Mouse (Mus musculus): ENCODE measurements around the gene Fcrl5.

The Fcrl5 gene

GRCm38 (mm10) chr3:87499072-87499471 is 63.5 kb downstream of the Fcrl5 start:
- in situ Hi-C loops (cut with MboI; ENCODE audit: low sequenced_read_pairs): loop anchor here (5.0 kb wide), 1 partner anchor 82 kb away; no protein-coding TSS in a partner anchor

- in situ Hi-C loops (cut with MboI; ENCODE audit: low sequenced_read_pairs): loop anchor here (5.0 to 10.0 kb wide), 3 partner anchors 57 to 256 kb away; no protein-coding TSS in a partner anchor
Measured at GRCm38 (mm10) chr3:87500088-87501055, 64.8 kb downstream of the Fcrl5 start.

- in situ Hi-C loops (cut with MboI; ENCODE audit: low sequenced_read_pairs): loop anchor here (5.0 to 10.0 kb wide), 3 partner anchors 56 to 256 kb away; no protein-coding TSS in a partner anchor
Measured at GRCm38 (mm10) chr3:87501151-87501550, 65.6 kb downstream of the Fcrl5 start.

GRCm38 (mm10) chr3:87502771-87503170 is 67.2 kb downstream of the Fcrl5 start:
- in situ Hi-C loops (cut with MboI; ENCODE audit: low sequenced_read_pairs): loop anchor here (5.0 to 10.0 kb wide), 3 partner anchors 55 to 258 kb away; no protein-coding TSS in a partner anchor

GRCm38 (mm10) chr3:87504330-87504729 is 68.8 kb downstream of the Fcrl5 start:
- in situ Hi-C loops (cut with MboI; ENCODE audit: low sequenced_read_pairs): loop anchor here (5.0 to 10.0 kb wide), 3 partner anchors 53 to 260 kb away; no protein-coding TSS in a partner anchor

- in situ Hi-C loops (cut with MboI; ENCODE audit: low sequenced_read_pairs): loop anchor here (5.0 to 10.0 kb wide), 3 partner anchors 52 to 260 kb away; no protein-coding TSS in a partner anchor
Measured at GRCm38 (mm10) chr3:87504749-87505425, 69.3 kb downstream of the Fcrl5 start.

- in situ Hi-C loops (cut with MboI; ENCODE audit: low sequenced_read_pairs): loop anchor here (10.0 kb wide), 1 partner anchor 262 kb away; no protein-coding TSS in a partner anchor
Measured at GRCm38 (mm10) chr3:87506456-87507416, 71.2 kb downstream of the Fcrl5 start.

- in situ Hi-C loops (cut with MboI; ENCODE audit: low sequenced_read_pairs): loop anchor here (10.0 kb wide), 1 partner anchor 264 kb away; no protein-coding TSS in a partner anchor
Measured at GRCm38 (mm10) chr3:87508205-87508901, 72.8 kb downstream of the Fcrl5 start.

- in situ Hi-C loops (cut with MboI; ENCODE audit: low sequenced_read_pairs): loop anchor here (10.0 kb wide), 1 partner anchor 264 kb away; no protein-coding TSS in a partner anchor
Measured at GRCm38 (mm10) chr3:87509061-87509460, 73.5 kb downstream of the Fcrl5 start.

- in situ Hi-C loops (cut with MboI; ENCODE audit: low sequenced_read_pairs): no loop called here
Measured at GRCm38 (mm10) chr3:87510832-87511231, 75.3 kb downstream of the Fcrl5 start.

GRCm38 (mm10) chr3:87511971-87512765 is 76.6 kb downstream of the Fcrl5 start:
- in situ Hi-C loops (cut with MboI; ENCODE audit: low sequenced_read_pairs): no loop called here

- in situ Hi-C loops (cut with MboI; ENCODE audit: low sequenced_read_pairs): no loop called here
Measured at GRCm38 (mm10) chr3:87515567-87516081, 80.1 kb downstream of the Fcrl5 start.

- in situ Hi-C loops (cut with MboI; ENCODE audit: low sequenced_read_pairs): no loop called here
Measured at GRCm38 (mm10) chr3:87518425-87518824, 82.9 kb downstream of the Fcrl5 start.

- in situ Hi-C loops (cut with MboI; ENCODE audit: low sequenced_read_pairs): no loop called here
Measured at GRCm38 (mm10) chr3:87521126-87521525, 85.6 kb downstream of the Fcrl5 start.

GRCm38 (mm10) chr3:87521833-87522232 is 86.3 kb downstream of the Fcrl5 start:
- in situ Hi-C loops (cut with MboI; ENCODE audit: low sequenced_read_pairs): no loop called here

- in situ Hi-C loops (cut with MboI; ENCODE audit: low sequenced_read_pairs): no loop called here
Measured at GRCm38 (mm10) chr3:87523701-87524100, 88.1 kb downstream of the Fcrl5 start.

GRCm38 (mm10) chr3:87525043-87525836 is 89.7 kb downstream of the Fcrl5 start, which contains the start of gene Etv3:
TSS of gene Etv3 (plus strand) at chr3:87525407.
- in situ Hi-C loops (cut with MboI; ENCODE audit: low sequenced_read_pairs): no loop called here
